Mouse (Mus musculus) megakaryocyte, embryonic 14.5 days (primary cell): Measurements from ENCODE around the gene Aqp12.

Source experiments
- FLI1 ChIP-seq: IDR thresholded peaks from 2 replicates; pipeline ENCODE4 v1.6.1; 2012; ENCODE audit warnings: low read length, inconsistent platforms, mixed read lengths
- GATA1 ChIP-seq: IDR thresholded peaks from 3 replicates; pipeline ENCODE4 v1.6.1; 2012; ENCODE audit warnings: mixed read lengths, low read length, inconsistent platforms, borderline replicate concordance

- TF ChIP-seq GATA1 (no peak), FLI1 (no peak)
Observed at GRCm38 (mm10) chr1:92976141-92976566, 30.0 kb upstream of the Aqp12 start.
